Mouse (Mus musculus) lung, adult 2 months (tissue): ENCODE results near the gene Mbnl2.

Source experiments
- CTCF ChIP-seq: fragments of 200-500 bp; IDR thresholded peaks from 2 replicates; pipeline ENCODE4 v1.5.1; 2011; ENCODE audit warnings: mild to moderate bottlenecking, low read length, control low read depth; ENCODE audit not compliant: insufficient read depth
- POLR2A ChIP-seq: fragments of 200-500 bp; IDR thresholded peaks from 2 replicates; pipeline ENCODE4 v1.6.1; 2011; ENCODE audit warnings: low read depth, mild to moderate bottlenecking, control low read depth, low read length, borderline replicate concordance; ENCODE audit errors: extremely low read depth

GRCm38 (mm10) chr14:120322041-120322440, 46.6 kb downstream of the Mbnl2 start:
- TF ChIP-seq CTCF (no peak), POLR2A (no peak)
